Mouse (Mus musculus) erythroblast, embryonic 14.5 days (primary cell): Measurements from ENCODE around the gene 4931409K22Rik. TPM values are rescaled to one million over a fixed set of nuclear protein-coding genes. Genes with fewer than 3 reads are reported as not detected.

Experiments used
- H3K27me3 ChIP-seq: 2 replicates; pipeline ENCODE4 v1.6.1; 2012; ENCODE audit warnings: inconsistent platforms; ENCODE audit not compliant: control insufficient read depth
- H3K36me3 ChIP-seq: 2 replicates; pipeline ENCODE4 v1.6.1; 2012; ENCODE audit warnings: mild to moderate bottlenecking, inconsistent platforms; ENCODE audit not compliant: control insufficient read depth
- H3K4me1 ChIP-seq: 2 replicates; pipeline ENCODE4 v1.6.1; 2012; ENCODE audit warnings: inconsistent platforms; ENCODE audit not compliant: control insufficient read depth
- H3K4me3 ChIP-seq: replicated peaks from 2 replicates; pipeline ENCODE3; 2012; ENCODE audit warnings: moderate library complexity, mild to moderate bottlenecking, inconsistent platforms
- H3K9me3 ChIP-seq: 2 replicates; pipeline ENCODE4 v1.6.1; 2012; ENCODE audit warnings: low read length, inconsistent platforms, mixed read lengths; ENCODE audit not compliant: control insufficient read depth
- GATA1 ChIP-seq: IDR thresholded peaks from 2 replicates; pipeline ENCODE4 v1.6.1; 2012; ENCODE audit warnings: low read length, inconsistent platforms, mixed read lengths
- TAL1 ChIP-seq: IDR thresholded peaks from 3 replicates; pipeline ENCODE4 v1.6.1; 2012; ENCODE audit warnings: low read length, inconsistent platforms, mixed read lengths
- polyA plus RNA-seq: library from polyadenylated mRNA; stranded (reverse); fragments of >175 nt; gene quantifications from 2 replicates; pipeline ENCODE4 v1.2.3, GENCODE M21; 2012

4931409K22Rik gene
- polyA plus RNA-seq, 1 experiment, result not detected

- H3K4me1 ChIP-seq, result no peaks in the 10 kb centered on the region
- no peak overlapping the region for H3K4me3 ChIP-seq
- peaks cover 34% of the 10 kb centered on the region for H3K27me3 ChIP-seq
- no peaks in the 10 kb centered on the region for H3K9me3 ChIP-seq
- no peak for TF ChIP-seq TAL1
- TF ChIP-seq GATA1, result no peak
- H3K36me3 ChIP-seq, result no peaks in the 10 kb centered on the region
Observed at GRCm38 (mm10) chr5:24533391-24533790, 23.2 kb downstream of the 4931409K22Rik start.

GRCm38 (mm10) chr5:24530042-24530689 is 26.4 kb downstream of the 4931409K22Rik start:
- Histone ChIP-seq H3K9me3 (no peaks in the 10 kb centered on the region; the same call in 1 of the 2 replicates), H3K36me3 (no peaks in the 10 kb centered on the region), H3K4me1 (no peaks in the 10 kb centered on the region), H3K4me3 (no peak overlapping the region), H3K27me3 (peaks cover 61% of the 10 kb centered on the region)
- TF ChIP-seq TAL1 (no peak), GATA1 (no peak)

GRCm38 (mm10) chr5:24527780-24528179 is 28.8 kb downstream of the 4931409K22Rik start:
- Histone ChIP-seq H3K4me1 (peaks cover 2% of the 10 kb centered on the region; the same call in 1 of the 2 replicates), H3K27me3 (peaks cover 81% of the 10 kb centered on the region), H3K36me3 (no peaks in the 10 kb centered on the region), H3K9me3 (no peaks in the 10 kb centered on the region; the same call in 1 of the 2 replicates), H3K4me3 (no peak overlapping the region)
- no peak for TF ChIP-seq TAL1
- no peak for TF ChIP-seq GATA1

GRCm38 (mm10) chr5:24526889-24527230 is 29.7 kb downstream of the 4931409K22Rik start, which contains the start of gene Gbx1:
Gbx1 (minus strand) TSS chr5:24527202.
- H3K36me3 ChIP-seq, result no peaks in the 10 kb centered on the region
- no peak within 1 kb of the TSS for H3K4me3 ChIP-seq
- no peaks in the 10 kb centered on the region; the same call in 1 of the 2 replicates for H3K9me3 ChIP-seq
- no peak for TF ChIP-seq TAL1
- no peak for TF ChIP-seq GATA1
- H3K4me1 ChIP-seq, result peaks cover 2% of the 10 kb centered on the region; the same call in 1 of the 2 replicates
- peaks cover 89% of the 10 kb centered on the region for H3K27me3 ChIP-seq

GRCm38 (mm10) chr5:24526190-24526888 is 30.3 kb downstream of the 4931409K22Rik start:
- no peaks in the 10 kb centered on the region; the same call in 1 of the 2 replicates for H3K9me3 ChIP-seq
- H3K27me3 ChIP-seq, result peaks cover 90% of the 10 kb centered on the region
- H3K4me3 ChIP-seq, result no peak overlapping the region
- TF ChIP-seq GATA1 (no peak), TAL1 (no peak)
- H3K36me3 ChIP-seq, result no peaks in the 10 kb centered on the region
- peaks cover 2% of the 10 kb centered on the region; the same call in 1 of the 2 replicates for H3K4me1 ChIP-seq

GRCm38 (mm10) chr5:24525360-24526189 is 31.0 kb downstream of the 4931409K22Rik start:
- peaks cover 89% of the 10 kb centered on the region for H3K27me3 ChIP-seq
- H3K36me3 ChIP-seq, result no peaks in the 10 kb centered on the region
- H3K4me3 ChIP-seq, result no peak overlapping the region
- H3K9me3 ChIP-seq, result no peaks in the 10 kb centered on the region; the same call in 1 of the 2 replicates
- TF ChIP-seq GATA1 (no peak), TAL1 (no peak)
- H3K4me1 ChIP-seq, result peaks cover 2% of the 10 kb centered on the region; the same call in 1 of the 2 replicates

- H3K4me3 ChIP-seq, result no peak overlapping the region
- H3K4me1 ChIP-seq, result peaks cover 2% of the 10 kb centered on the region; the same call in 1 of the 2 replicates
- H3K36me3 ChIP-seq, result no peaks in the 10 kb centered on the region
- peaks cover 92% of the 10 kb centered on the region for H3K27me3 ChIP-seq
- H3K9me3 ChIP-seq, result no peaks in the 10 kb centered on the region; the same call in 1 of the 2 replicates
- TF ChIP-seq GATA1, result no peak
- no peak for TF ChIP-seq TAL1
Observed at GRCm38 (mm10) chr5:24524522-24524921, 32.1 kb downstream of the 4931409K22Rik start.

- no peaks in the 10 kb centered on the region for H3K36me3 ChIP-seq
- H3K4me3 ChIP-seq, result no peak overlapping the region
- H3K4me1 ChIP-seq, result peaks cover 2% of the 10 kb centered on the region; the same call in 1 of the 2 replicates
- peaks cover 85% of the 10 kb centered on the region for H3K27me3 ChIP-seq
- no peak for TF ChIP-seq TAL1
- no peak for TF ChIP-seq GATA1
- H3K9me3 ChIP-seq, result no peaks in the 10 kb centered on the region; the same call in 1 of the 2 replicates
Observed at GRCm38 (mm10) chr5:24523806-24524205, 32.8 kb downstream of the 4931409K22Rik start.
